Mouse (Mus musculus): ENCODE results near the gene Mapk7. TPM values are rescaled to one million over a fixed set of nuclear protein-coding genes. Genes with fewer than 3 reads are reported as not detected.

Gene Mapk7
- polyA plus RNA-seq, 1 experiment from 2014 or later = 63.0 TPM

DNA sequence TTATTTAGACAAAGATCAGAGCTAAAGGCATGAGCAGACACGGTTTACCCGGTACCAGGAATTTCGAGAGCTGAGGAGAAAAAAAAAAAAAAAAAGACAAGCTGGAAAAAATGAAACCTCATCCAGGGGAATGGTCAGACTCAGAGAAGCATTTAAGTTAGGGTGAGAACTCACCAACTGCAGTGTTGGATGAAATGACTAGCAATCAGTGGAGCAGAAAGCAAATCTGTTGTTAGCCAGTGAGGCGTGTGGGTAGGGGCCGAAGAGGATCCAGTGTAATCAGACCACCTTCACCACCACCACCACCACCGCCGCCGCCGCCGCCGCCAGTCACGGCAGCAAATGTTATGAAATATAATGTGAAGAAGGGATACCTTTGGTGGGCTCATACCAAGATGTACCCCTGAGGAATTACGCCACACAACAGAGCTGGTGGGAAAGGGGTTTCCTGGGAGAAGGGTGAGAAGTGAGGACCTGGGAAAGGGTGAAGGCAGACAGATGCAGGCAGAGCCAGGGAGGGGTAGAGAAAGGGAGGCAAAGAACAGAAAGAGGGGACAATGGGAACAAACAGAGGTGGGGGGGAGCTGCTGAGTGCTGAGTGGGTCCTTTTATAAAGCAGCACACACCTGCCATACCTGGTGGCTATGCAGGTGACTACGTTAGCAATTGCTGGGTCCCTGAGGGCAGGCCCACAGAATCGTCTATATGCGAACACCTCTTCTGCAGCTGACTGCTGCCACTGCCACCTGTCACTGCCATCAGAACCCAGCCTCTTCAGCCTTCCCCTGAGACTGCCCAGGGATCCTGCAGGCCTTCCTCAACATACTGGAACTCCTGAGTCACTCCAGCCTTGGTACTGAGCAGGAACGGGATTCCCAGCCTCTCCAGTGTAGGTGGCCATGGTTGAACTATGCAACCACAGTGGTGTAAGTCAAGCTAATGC, 16.4 kb downstream of the Mapk7 start:
- Histone ChIP-seq H3K9me3 (replicated peaks; ENCODE audit: control insufficient read depth, low read length, poor library complexity, severe bottlenecking) (no peaks in the 10 kb centered on the region), H3K9ac (ENCODE audit: low read depth, low read length) (peak overlapping the region; percentile 11; the same call in 1 of the 2 replicates), H3K27me3 (ENCODE audit: control insufficient read depth, insufficient read depth, low read depth, low read length) (no peaks in the 10 kb centered on the region), H3K27ac (ENCODE audit: low read length) (no peak overlapping the region), H3K4me2 (ENCODE audit: low read length) (peak overlapping the region; percentile 43), H3K36me3 (ENCODE audit: control insufficient read depth, insufficient read depth, low read length) (no peaks in the 10 kb centered on the region), H3K4me3 (ENCODE audit: low read depth, low read length) (peak overlapping the region; percentile 9), H3K4me1 (ENCODE audit: control insufficient read depth, insufficient read depth, low read length) (peaks cover 8% of the 10 kb centered on the region; the same call in 1 of the 2 replicates)
- ATAC-seq = no peak
- 40% methylated on average over 17 of the region's 17 CpGs for WGBS

GRCm38 (mm10) chr11:61476786-61477382, 17.3 kb downstream of the Mapk7 start:
- Histone ChIP-seq H3K4me2 (ENCODE audit: low read length) (peak overlapping the region; percentile 43), H3K27ac (ENCODE audit: low read length) (peak overlapping the region; percentile 61; the same call in 1 of the 2 replicates), H3K4me3 (ENCODE audit: low read depth, low read length) (peak overlapping the region; percentile 9)

DNA sequence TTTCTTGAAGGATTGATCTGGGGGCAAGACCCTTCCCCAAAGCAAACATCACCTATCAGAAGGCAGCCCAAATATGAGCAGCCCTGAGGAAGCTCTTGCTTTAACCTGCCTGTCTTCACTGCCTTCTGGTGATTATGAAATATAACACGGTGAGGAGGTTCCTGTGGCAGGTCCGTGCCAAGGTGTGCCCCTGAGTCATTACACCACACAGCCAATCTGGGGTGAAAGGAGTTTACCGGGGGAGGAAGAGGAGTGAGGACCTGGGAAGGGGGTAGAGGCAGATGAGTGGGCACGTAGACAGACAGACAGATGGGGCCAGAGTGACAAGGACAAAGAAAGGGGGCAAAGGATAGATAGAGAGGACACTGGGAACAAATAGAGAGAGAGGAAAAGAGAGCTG, 20.6 kb downstream of the Mapk7 start:
- Histone ChIP-seq H3K4me1 (ENCODE audit: control insufficient read depth, insufficient read depth, low read length) (peaks cover 8% of the 10 kb centered on the region; the same call in 1 of the 2 replicates), H3K4me3 (ENCODE audit: low read depth, low read length) (no peak overlapping the region), H3K36me3 (ENCODE audit: control insufficient read depth, insufficient read depth, low read length) (no peaks in the 10 kb centered on the region), H3K9me3 (replicated peaks; ENCODE audit: control insufficient read depth, low read length, poor library complexity, severe bottlenecking) (no peaks in the 10 kb centered on the region), H3K27ac (ENCODE audit: low read length) (no peak overlapping the region), H3K27me3 (ENCODE audit: control insufficient read depth, insufficient read depth, low read depth, low read length) (no peaks in the 10 kb centered on the region), H3K9ac (ENCODE audit: low read depth, low read length) (no peak overlapping the region), H3K4me2 (ENCODE audit: low read length) (no peak overlapping the region)
- WGBS = 84% methylated on average over 4 of the region's 4 CpGs
- ATAC-seq = no peak

More at GRCm38 (mm10) chr11:61476786-61477382, 17.3 kb downstream of the Mapk7 start:
- Histone ChIP-seq H3K9ac (ENCODE audit: low read depth, low read length) (no peak overlapping the region), H3K9me3 (replicated peaks; ENCODE audit: control insufficient read depth, low read length, poor library complexity, severe bottlenecking) (no peaks in the 10 kb centered on the region), H3K4me1 (ENCODE audit: control insufficient read depth, insufficient read depth, low read length) (peaks cover 8% of the 10 kb centered on the region; the same call in 1 of the 2 replicates), H3K27me3 (ENCODE audit: control insufficient read depth, insufficient read depth, low read depth, low read length) (no peaks in the 10 kb centered on the region), H3K36me3 (ENCODE audit: control insufficient read depth, insufficient read depth, low read length) (no peaks in the 10 kb centered on the region)
- ATAC-seq = no peak
- 41% methylated on average over 12 of the region's 12 CpGs for WGBS

GRCm38 (mm10) chr11:61470880-61471279, 23.3 kb downstream of the Mapk7 start:
- no peaks in the 10 kb centered on the region for H3K4me1 ChIP-seq (ENCODE audit: control insufficient read depth, insufficient read depth, low read length)
- 0 out of 2 replicates have a peak, but pooled peaks cover 3% of the 10 kb centered on the region for H3K9me3 ChIP-seq (replicated peaks; ENCODE audit: control insufficient read depth, low read length, poor library complexity, severe bottlenecking)
- no peak for ATAC-seq

GRCm38 (mm10) chr11:61469317-61469917, 24.8 kb downstream of the Mapk7 start:
- Histone ChIP-seq H3K27ac (ENCODE audit: low read length) (no peak overlapping the region), H3K4me2 (ENCODE audit: low read length) (no peak overlapping the region), H3K27me3 (ENCODE audit: control insufficient read depth, insufficient read depth, low read depth, low read length) (no peaks in the 10 kb centered on the region), H3K36me3 (ENCODE audit: control insufficient read depth, insufficient read depth, low read length) (no peaks in the 10 kb centered on the region), H3K4me1 (ENCODE audit: control insufficient read depth, insufficient read depth, low read length) (no peaks in the 10 kb centered on the region), H3K9ac (ENCODE audit: low read depth, low read length) (no peak overlapping the region), H3K9me3 (replicated peaks; ENCODE audit: control insufficient read depth, low read length, poor library complexity, severe bottlenecking) (0 out of 2 replicates have a peak, but pooled peaks cover 3% of the 10 kb centered on the region), H3K4me3 (ENCODE audit: low read depth, low read length) (no peak overlapping the region)
- WGBS = 77% methylated on average over 7 of the region's 7 CpGs
- ATAC-seq = no peak

More at GRCm38 (mm10) chr11:61470880-61471279, 23.3 kb downstream of the Mapk7 start:
- H3K36me3 ChIP-seq (ENCODE audit: control insufficient read depth, insufficient read depth, low read length) = no peaks in the 10 kb centered on the region
- H3K4me3 ChIP-seq (ENCODE audit: low read depth, low read length) = no peak overlapping the region
- no peaks in the 10 kb centered on the region for H3K27me3 ChIP-seq (ENCODE audit: control insufficient read depth, insufficient read depth, low read depth, low read length)
- no peak overlapping the region for H3K9ac ChIP-seq (ENCODE audit: low read depth, low read length)
- no peak overlapping the region for H3K4me2 ChIP-seq (ENCODE audit: low read length)
- no peak overlapping the region for H3K27ac ChIP-seq (ENCODE audit: low read length)

DNA sequence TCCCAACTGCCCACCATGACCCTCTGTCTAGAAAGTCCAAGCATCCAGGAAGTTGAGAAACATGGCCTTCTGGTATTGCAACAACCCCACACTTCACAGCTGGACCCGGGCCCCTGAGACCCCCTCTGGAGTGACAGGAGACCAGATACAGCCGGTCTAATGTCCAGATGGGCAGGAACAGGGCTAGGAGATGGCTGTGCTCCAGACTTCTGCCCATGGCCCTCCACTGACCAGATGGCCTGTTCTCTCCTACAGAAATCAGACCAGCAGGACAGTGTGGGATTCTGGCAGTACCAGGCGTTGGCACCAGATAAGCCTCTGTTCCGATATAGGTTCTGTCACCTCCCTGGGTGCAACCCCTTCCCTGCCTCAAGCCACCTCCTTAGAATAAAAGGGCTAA, 25.7 kb downstream of the Mapk7 start:
- Histone ChIP-seq H3K36me3 (ENCODE audit: control insufficient read depth, insufficient read depth, low read length) (no peaks in the 10 kb centered on the region), H3K4me2 (ENCODE audit: low read length) (no peak overlapping the region), H3K27me3 (ENCODE audit: control insufficient read depth, insufficient read depth, low read depth, low read length) (no peaks in the 10 kb centered on the region), H3K27ac (ENCODE audit: low read length) (no peak overlapping the region), H3K9ac (ENCODE audit: low read depth, low read length) (no peak overlapping the region), H3K4me3 (ENCODE audit: low read depth, low read length) (no peak overlapping the region), H3K9me3 (replicated peaks; ENCODE audit: control insufficient read depth, low read length, poor library complexity, severe bottlenecking) (0 out of 2 replicates have a peak, but pooled peaks cover 3% of the 10 kb centered on the region), H3K4me1 (ENCODE audit: control insufficient read depth, insufficient read depth, low read length) (no peaks in the 10 kb centered on the region)
- WGBS = 81% methylated on average over 4 of the region's 4 CpGs
- ATAC-seq = no peak

GRCm38 (mm10) chr11:61465422-61465821, 28.8 kb downstream of the Mapk7 start:
- 0 out of 2 replicates have a peak, but pooled peaks cover 3% of the 10 kb centered on the region for H3K9me3 ChIP-seq (replicated peaks; ENCODE audit: control insufficient read depth, low read length, poor library complexity, severe bottlenecking)
- no peaks in the 10 kb centered on the region for H3K4me1 ChIP-seq (ENCODE audit: control insufficient read depth, insufficient read depth, low read length)
- H3K27me3 ChIP-seq (ENCODE audit: control insufficient read depth, insufficient read depth, low read depth, low read length) = no peaks in the 10 kb centered on the region
- ATAC-seq = no peak
- no peaks in the 10 kb centered on the region for H3K36me3 ChIP-seq (ENCODE audit: control insufficient read depth, insufficient read depth, low read length)
- H3K4me2 ChIP-seq (ENCODE audit: low read length) = no peak overlapping the region
- WGBS = 63% methylated on average over 4 of the region's 4 CpGs
- H3K27ac ChIP-seq (ENCODE audit: low read length) = no peak overlapping the region
- no peak overlapping the region for H3K9ac ChIP-seq (ENCODE audit: low read depth, low read length)
- H3K4me3 ChIP-seq (ENCODE audit: low read depth, low read length) = no peak overlapping the region

- no peak overlapping the region for H3K4me3 ChIP-seq (ENCODE audit: low read depth, low read length)
- H3K4me1 ChIP-seq (ENCODE audit: control insufficient read depth, insufficient read depth, low read length) = no peaks in the 10 kb centered on the region
- H3K9ac ChIP-seq (ENCODE audit: low read depth, low read length) = no peak overlapping the region
- no peaks in the 10 kb centered on the region for H3K36me3 ChIP-seq (ENCODE audit: control insufficient read depth, insufficient read depth, low read length)
- H3K9me3 ChIP-seq (replicated peaks; ENCODE audit: control insufficient read depth, low read length, poor library complexity, severe bottlenecking) = 0 out of 2 replicates have a peak, but pooled peaks cover 3% of the 10 kb centered on the region
- H3K27ac ChIP-seq (ENCODE audit: low read length) = no peak overlapping the region
- no peak overlapping the region for H3K4me2 ChIP-seq (ENCODE audit: low read length)
- WGBS = 78% methylated on average over 2 of the region's 2 CpGs
- H3K27me3 ChIP-seq (ENCODE audit: control insufficient read depth, insufficient read depth, low read depth, low read length) = no peaks in the 10 kb centered on the region
- no peak for ATAC-seq
Measured at GRCm38 (mm10) chr11:61464071-61464470, 30.1 kb downstream of the Mapk7 start.
